Mouse (Mus musculus) thymus, adult 2 months (tissue): ENCODE results near the gene Plxdc2.

Experiments used
- CTCF ChIP-seq: fragments of 200-500 bp; IDR thresholded peaks from 2 replicates; pipeline ENCODE4 v1.5.1; 2012; ENCODE audit warnings: mild to moderate bottlenecking, control low read depth, low read length, moderate library complexity, borderline replicate concordance; ENCODE audit not compliant: control insufficient read depth, poor library complexity, insufficient read depth; ENCODE audit errors: extremely low read depth
- POLR2A ChIP-seq: fragments of 200-500 bp; IDR thresholded peaks from 2 replicates; pipeline ENCODE4 v1.6.1; 2012; ENCODE audit warnings: mild to moderate bottlenecking, low read length, control low read depth, moderate library complexity; ENCODE audit not compliant: control insufficient read depth, poor library complexity, insufficient read depth; ENCODE audit errors: extremely low read depth

DNA sequence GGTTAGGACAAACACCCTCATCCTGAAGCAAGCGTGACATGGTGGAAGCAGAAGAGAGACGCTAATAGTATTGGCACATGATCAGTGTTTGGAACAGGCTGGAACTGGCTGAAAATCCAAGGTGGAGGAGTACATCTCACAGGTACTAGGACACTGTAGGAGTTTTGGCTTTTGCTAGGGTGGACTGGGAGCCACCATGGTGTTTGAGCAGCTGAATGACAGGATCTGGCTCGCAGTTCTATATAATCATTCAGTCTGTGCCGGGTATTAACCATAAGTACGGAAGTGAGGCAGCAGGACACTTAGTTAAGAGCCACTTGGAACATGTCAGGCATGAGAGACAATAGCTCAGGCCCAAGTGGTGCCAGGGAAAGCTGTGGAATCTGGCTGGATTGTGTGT lies 82.9 kb downstream of the Plxdc2 start:
- no peak for TF ChIP-seq POLR2A
- TF ChIP-seq CTCF = no peak
